Mouse (Mus musculus) cerebellum, adult 9-11 months (tissue): ENCODE measurements at regions not wholly inside any gene's neighbourhood (a gene's known extent, or its start where the extent isn't known, plus 50 kb on each side); places are given as distances from the start of the nearest gene placed in this dataset.

Experiments used
- DNase-seq: peaks from one replicate; pipeline ENCODE4 v3.0.0; 2022

GRCm38 (mm10) chr10:66943875-66944274 lies 152.1 kb upstream of the Jmjd1c start:
- DNase-seq: peak; percentile 64

- no peak for DNase-seq
These were observed 149.8 kb upstream of the Jmjd1c start for GRCm38 (mm10) chr10:66946161-66946560.

- DNase-seq: no peak
These were observed 147.6 kb upstream of the Jmjd1c start for GRCm38 (mm10) chr10:66948329-66948728.

DNA sequence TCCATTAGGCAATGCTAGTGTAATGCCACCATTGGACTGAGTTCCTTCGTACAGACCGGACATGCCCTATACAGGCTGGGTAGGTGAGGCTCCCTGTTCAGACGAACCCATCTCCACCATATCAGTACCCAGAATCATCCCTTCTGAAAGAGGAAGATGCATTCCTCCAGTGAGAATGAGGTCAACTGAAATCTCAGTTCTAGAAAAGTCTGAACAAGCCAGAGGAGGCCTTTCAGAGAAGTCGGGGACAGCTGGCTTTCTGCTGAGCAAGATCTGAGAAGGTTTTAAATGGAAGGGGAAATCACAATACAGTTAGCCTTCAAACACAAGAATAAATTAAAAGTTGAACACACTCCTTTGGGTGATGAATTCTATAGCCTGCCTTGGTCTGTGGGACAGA lies 145.5 kb upstream of the Jmjd1c start:
- DNase-seq: no peak

GRCm38 (mm10) chr10:66951231-66951822 lies 144.6 kb upstream of the Jmjd1c start:
- no peak for DNase-seq

DNA sequence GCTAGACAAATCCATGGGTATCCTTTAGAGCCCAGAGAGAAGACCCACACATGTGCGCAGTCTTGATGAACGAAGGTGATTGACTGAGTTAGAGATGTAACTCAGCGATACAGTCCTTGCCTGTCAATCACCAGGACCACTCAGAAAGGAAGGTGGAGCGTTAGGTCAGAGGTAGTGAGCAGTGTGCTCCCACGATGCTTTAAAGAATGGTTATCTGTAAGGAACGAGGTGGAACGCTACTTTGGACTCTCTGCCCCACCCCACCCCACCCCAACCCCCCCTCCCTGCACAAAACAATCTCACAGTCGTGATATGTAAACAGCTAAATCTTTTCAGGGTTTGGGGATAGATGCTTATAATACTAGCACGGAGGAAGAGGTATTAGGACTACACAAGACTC lies 144.0 kb upstream of the Jmjd1c start:
- no peak for DNase-seq

- no peak for DNase-seq
These were observed 142.5 kb upstream of the Jmjd1c start for GRCm38 (mm10) chr10:66953248-66953975.

DNA sequence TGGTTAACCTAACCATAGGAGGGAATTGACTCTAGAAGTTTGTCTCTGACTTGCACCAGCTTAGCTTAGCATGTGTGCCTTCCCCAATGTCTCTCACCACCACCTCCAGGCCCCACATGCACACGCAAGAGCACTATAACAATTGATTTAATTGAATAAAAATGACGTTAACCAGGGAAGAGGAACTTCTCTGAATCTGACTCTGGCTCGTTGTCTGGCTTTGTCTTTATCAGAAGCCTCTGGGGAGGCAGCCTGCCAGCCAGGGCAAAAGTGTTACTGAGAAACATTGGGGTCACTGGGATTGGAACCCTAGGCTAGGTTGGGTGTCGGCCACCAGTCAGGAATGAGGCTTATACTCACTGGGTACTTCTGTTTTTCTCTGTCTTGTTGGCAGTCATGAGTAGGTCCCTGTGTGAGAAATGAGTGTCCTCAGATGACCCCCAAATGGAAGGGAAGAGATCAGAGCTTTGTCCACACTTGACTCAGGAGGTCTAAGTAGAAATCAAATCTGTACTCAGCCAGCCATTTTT lies 141.9 kb upstream of the Jmjd1c start:
- DNase-seq: peak; percentile 13

- no peak for DNase-seq
These were observed 140.5 kb upstream of the Jmjd1c start for GRCm38 (mm10) chr10:66955430-66955829.

DNA sequence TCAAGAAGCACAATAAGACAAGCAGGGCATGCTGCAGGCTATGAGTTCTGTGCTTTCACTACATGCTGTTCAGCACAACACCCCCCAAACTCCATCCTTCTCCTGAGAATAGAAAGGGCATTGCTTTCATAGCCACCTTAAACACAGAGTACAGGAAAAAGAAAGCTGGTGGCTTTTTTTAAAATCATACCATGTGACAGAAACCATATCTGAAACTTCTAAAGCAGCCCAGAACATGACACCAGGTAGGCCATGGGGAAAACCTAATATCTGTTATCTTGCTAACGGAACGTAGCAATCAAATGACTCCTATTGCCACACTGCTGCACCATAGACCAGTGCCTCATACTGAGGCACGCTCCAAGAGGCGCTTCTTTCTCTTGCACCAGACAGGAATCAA lies 139.3 kb upstream of the Jmjd1c start:
- DNase-seq: no peak

DNA sequence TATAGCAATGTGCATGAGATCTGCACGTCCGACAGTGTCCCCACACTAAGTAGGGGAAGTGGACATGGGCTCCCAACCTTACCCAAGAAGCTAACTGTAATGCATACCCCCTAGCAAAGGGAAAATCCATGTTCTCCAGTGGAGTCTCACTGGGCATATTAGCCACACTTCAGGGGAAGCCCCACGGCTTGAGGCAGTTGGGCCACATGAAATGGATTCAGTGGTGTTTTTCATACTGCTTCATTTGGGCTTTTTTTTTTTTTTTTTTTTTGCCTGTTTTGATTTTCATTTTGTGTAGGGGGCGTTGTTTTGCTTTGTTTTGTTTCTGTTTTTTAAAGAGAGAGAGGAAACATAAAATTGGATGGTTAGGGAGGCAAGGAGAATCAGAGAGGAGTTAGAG lies 138.6 kb upstream of the Jmjd1c start:
- no peak for DNase-seq
